Mouse (Mus musculus) lung, embryonic 15.5 days (tissue): ENCODE data around the gene Plscr3. TPM values are rescaled to one million over a fixed set of nuclear protein-coding genes. Genes with fewer than 3 reads are reported as not detected.

ENCODE experiments used
- ATAC-seq: fragments of 200-750 bp; cut with Nextera tagmentation; 2 replicates; pipeline ENCODE4 v1.8.0; 2017; ENCODE audit warnings: moderate number of reproducible peaks, borderline replicate concordance; ENCODE audit not compliant: low FRiP score, low TSS enrichment; ENCODE audit errors: extremely low read depth
- H3K27ac ChIP-seq: fragments of 300-500 bp; sonication (generic); 2 replicates; pipeline ENCODE4 v1.5.1; 2015; ENCODE audit warnings: moderate library complexity, mild to moderate bottlenecking, inconsistent platforms
- H3K27me3 ChIP-seq: fragments of 300-500 bp; sonication (generic); 2 replicates; pipeline ENCODE4 v1.6.1; 2015; ENCODE audit warnings: inconsistent platforms
- H3K36me3 ChIP-seq: fragments of 300-500 bp; sonication (generic); 2 replicates; pipeline ENCODE4 v1.6.1; 2015; ENCODE audit warnings: inconsistent platforms
- H3K4me1 ChIP-seq: fragments of 300-500 bp; sonication (generic); 2 replicates; pipeline ENCODE4 v1.6.1; 2015; ENCODE audit warnings: inconsistent platforms
- H3K4me2 ChIP-seq: fragments of 300-500 bp; sonication (generic); 2 replicates; pipeline ENCODE4 v1.6.1; 2015; ENCODE audit warnings: inconsistent platforms, mild to moderate bottlenecking, moderate library complexity
- H3K4me3 ChIP-seq: fragments of 300-500 bp; sonication (generic); 2 replicates; pipeline ENCODE4 v1.5.1; 2015; ENCODE audit warnings: mild to moderate bottlenecking, inconsistent platforms
- H3K9ac ChIP-seq: fragments of 300-500 bp; sonication (generic); 2 replicates; pipeline ENCODE4 v1.6.1; 2015; ENCODE audit warnings: inconsistent platforms
- H3K9me3 ChIP-seq: fragments of 300-500 bp; sonication (generic); 2 replicates; pipeline ENCODE4 v1.6.1; 2016; ENCODE audit warnings: inconsistent platforms
- WGBS: fragments of 180-500 bp; shearing (Covaris S2); methylation state at CpG from one replicate; pipeline ENCODE4 v1.1.7; 2015; 5-methylcytosine and 5-hydroxymethylcytosine counted together
- polyA plus RNA-seq: library from polyadenylated mRNA; unstranded; fragments of >200 nt; fragmentation: Nextera tagmentation; extraction: Ambion mirVana; gene quantifications from 2 replicates; pipeline ENCODE4 v1.2.1, GENCODE M21; 2015

Plscr3 gene
- polyA plus RNA-seq, 1 experiment from 2014 or later: 119 TPM

GRCm38 (mm10) chr11:69804972-69805909 lies 40.9 kb upstream of the Plscr3 start, which contains the start of gene Tmem102:
TSS of gene Tmem102 (minus strand) at chr11:69805624.
- peak within 1 kb of the TSS; percentile 24 for H3K4me3 ChIP-seq
- 10% methylated on average over 29 of the region's 29 CpGs for WGBS
- H3K9ac ChIP-seq: peak within 1 kb of the TSS; percentile 22; the same call in 1 of the 2 replicates
- no peaks in the 10 kb centered on the region for H3K9me3 ChIP-seq
- H3K4me1 ChIP-seq: peaks cover 49% of the 10 kb centered on the region
- peak within 1 kb of the TSS; percentile 97 for H3K4me2 ChIP-seq
- no peak for ATAC-seq
- H3K27ac ChIP-seq: no peak within 1 kb of the TSS
- H3K36me3 ChIP-seq: no peaks in the 10 kb centered on the region
- peaks cover 49% of the 10 kb centered on the region for H3K27me3 ChIP-seq

DNA sequence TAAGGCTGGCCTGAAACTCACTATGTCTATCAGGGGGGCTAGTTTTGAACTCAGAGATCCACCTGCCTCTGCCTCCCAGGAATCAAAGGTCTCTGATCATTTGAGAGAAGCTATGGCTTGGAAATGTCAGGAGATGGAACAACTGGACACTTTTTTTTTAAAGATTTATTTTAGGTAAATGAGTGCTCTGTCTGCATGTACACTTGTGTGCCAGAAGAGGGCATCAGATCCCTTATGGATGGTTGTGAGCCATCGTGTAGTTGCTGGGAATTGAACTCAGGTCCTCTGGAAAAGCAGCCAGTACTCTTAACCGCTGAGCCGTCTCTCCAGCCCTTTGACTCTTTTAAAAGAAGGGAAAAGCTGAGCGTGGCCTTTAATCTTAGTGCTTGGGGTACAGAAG lies 39.8 kb upstream of the Plscr3 start:
- Histone ChIP-seq H3K9ac (no peak overlapping the region), H3K4me1 (peaks cover 37% of the 10 kb centered on the region), H3K4me3 (no peak overlapping the region), H3K36me3 (no peaks in the 10 kb centered on the region), H3K9me3 (no peaks in the 10 kb centered on the region), H3K27ac (no peak overlapping the region), H3K27me3 (peaks cover 38% of the 10 kb centered on the region), H3K4me2 (no peak overlapping the region)
- WGBS: 75% methylated on average over 4 of the region's 4 CpGs
- no peak for ATAC-seq

DNA sequence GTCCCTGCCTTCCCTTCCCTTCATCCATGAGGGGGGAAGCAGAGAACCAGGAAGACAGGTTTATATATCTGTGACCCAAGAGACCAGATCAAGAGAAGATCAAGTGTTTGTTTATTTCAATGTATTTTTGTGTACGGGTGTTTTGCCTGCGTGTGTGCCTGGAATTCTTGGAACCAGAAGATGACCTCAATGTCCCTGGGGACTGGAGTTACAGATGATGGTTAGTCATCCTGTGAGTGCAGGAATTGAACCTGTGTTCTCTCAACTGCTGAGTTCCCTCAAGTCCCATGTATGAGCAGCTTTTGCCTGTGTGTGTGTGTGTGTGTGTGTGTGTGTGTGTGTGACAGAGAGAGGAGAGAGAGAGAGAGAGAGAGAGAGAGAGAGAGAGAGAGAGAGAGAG lies 38.5 kb upstream of the Plscr3 start:
- Histone ChIP-seq H3K27me3 (peaks cover 25% of the 10 kb centered on the region), H3K4me1 (peaks cover 25% of the 10 kb centered on the region), H3K4me2 (no peak overlapping the region), H3K9me3 (no peaks in the 10 kb centered on the region), H3K4me3 (no peak overlapping the region), H3K36me3 (no peaks in the 10 kb centered on the region), H3K9ac (no peak overlapping the region), H3K27ac (no peak overlapping the region)
- ATAC-seq: no peak
- WGBS: 55% methylated on average over 2 of the region's 2 CpGs

- H3K27ac ChIP-seq: no peak overlapping the region
- H3K4me1 ChIP-seq: no peaks in the 10 kb centered on the region
- H3K4me3 ChIP-seq: no peak overlapping the region
- H3K9ac ChIP-seq: no peak overlapping the region
- peaks cover 6% of the 10 kb centered on the region for H3K27me3 ChIP-seq
- no peak overlapping the region for H3K4me2 ChIP-seq
- H3K9me3 ChIP-seq: no peaks in the 10 kb centered on the region
- ATAC-seq: no peak
- H3K36me3 ChIP-seq: no peaks in the 10 kb centered on the region
These were observed 35.9 kb upstream of the Plscr3 start for GRCm38 (mm10) chr11:69810280-69810679.

- Histone ChIP-seq H3K4me1 (no peaks in the 10 kb centered on the region), H3K27ac (no peak within 1 kb of the TSS), H3K4me2 (no peak within 1 kb of the TSS), H3K4me3 (no peak within 1 kb of the TSS), H3K36me3 (no peaks in the 10 kb centered on the region), H3K9ac (no peak within 1 kb of the TSS), H3K9me3 (no peaks in the 10 kb centered on the region), H3K27me3 (no peaks in the 10 kb centered on the region)
- ATAC-seq: no peak
- 52% methylated on average over 10 of the region's 10 CpGs for WGBS
These were observed 31.0 kb upstream of the Plscr3 start, which contains the start of gene Gm39566 for GRCm38 (mm10) chr11:69815155-69815554. TSS of gene Gm39566 (minus strand) at chr11:69815298.

DNA sequence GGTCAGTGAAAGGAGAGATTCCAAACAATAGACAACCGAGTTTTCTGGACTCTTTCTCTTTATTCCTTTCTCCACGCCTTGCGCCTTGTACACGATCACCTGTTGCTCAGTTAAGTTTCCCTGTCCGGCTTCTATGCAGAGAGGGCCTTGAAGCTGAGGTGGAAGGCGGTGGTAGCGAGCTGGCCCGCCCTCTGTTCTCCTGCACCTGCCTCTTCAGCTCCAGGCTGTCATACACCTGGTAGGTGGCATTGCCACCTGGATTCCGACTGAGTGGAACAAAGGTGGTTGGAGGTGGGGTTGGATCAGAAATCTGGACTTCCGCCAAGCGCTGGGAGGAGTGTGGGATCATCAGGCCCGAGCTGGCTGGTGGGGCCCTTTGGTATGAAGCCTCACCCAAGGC lies 29.7 kb upstream of the Plscr3 start:
- Histone ChIP-seq H3K36me3 (no peaks in the 10 kb centered on the region), H3K4me3 (no peak overlapping the region), H3K4me2 (no peak overlapping the region), H3K9me3 (no peaks in the 10 kb centered on the region), H3K27ac (no peak overlapping the region), H3K27me3 (no peaks in the 10 kb centered on the region), H3K9ac (no peak overlapping the region), H3K4me1 (no peaks in the 10 kb centered on the region)
- WGBS: 80% methylated on average over 12 of the region's 12 CpGs
- no peak for ATAC-seq

DNA sequence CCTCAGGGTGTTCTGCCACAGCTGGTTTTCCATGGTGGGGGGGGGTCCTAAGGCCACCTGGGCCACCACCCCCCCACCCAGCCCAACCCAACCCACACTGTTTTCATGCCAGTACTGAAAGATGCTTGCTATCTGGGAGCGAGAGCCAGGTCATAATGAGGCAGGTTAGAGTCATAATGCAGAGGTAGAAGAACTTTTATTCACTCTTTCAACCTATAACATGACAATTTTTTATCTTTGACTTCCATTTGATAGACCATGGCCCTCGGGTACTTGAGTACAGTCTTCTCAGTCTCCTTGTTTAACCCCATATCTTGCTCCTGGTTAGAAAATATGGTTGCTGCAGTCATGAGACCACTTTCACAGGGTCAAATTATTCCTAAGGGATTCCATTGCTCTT lies 27.8 kb upstream of the Plscr3 start, which contains the start of gene Spem2:
Spem2 (minus strand) TSS at position 101 of the 400 bp plus-strand sequence.
- Histone ChIP-seq H3K27me3 (no peaks in the 10 kb centered on the region), H3K4me3 (no peak within 1 kb of the TSS), H3K9me3 (no peaks in the 10 kb centered on the region), H3K9ac (no peak within 1 kb of the TSS), H3K27ac (no peak within 1 kb of the TSS), H3K4me2 (no peak within 1 kb of the TSS), H3K36me3 (no peaks in the 10 kb centered on the region), H3K4me1 (no peaks in the 10 kb centered on the region)
- no peak for ATAC-seq
- WGBS: 77% methylated on average over 2 of the region's 2 CpGs

DNA sequence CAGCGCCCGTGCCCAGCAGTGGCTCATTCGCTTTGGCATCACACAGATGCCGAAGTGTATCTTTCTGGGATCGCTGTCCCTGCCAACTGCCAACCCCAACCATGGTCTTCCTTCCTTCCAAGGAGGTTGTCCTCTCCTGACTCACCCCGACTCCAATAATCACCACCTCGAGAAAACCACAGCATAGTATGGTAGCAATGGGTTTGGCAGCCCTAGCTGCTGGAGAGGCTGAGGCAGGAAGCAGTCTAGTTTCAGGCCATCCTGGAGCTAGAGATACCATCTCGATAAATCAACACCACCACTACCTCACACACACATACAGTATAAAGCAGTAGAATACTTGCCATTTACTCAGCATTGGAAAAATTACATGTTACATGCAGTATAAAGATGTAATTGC lies 27.3 kb upstream of the Plscr3 start:
- Histone ChIP-seq H3K4me3 (no peak overlapping the region), H3K9me3 (no peaks in the 10 kb centered on the region), H3K27me3 (no peaks in the 10 kb centered on the region), H3K36me3 (no peaks in the 10 kb centered on the region), H3K27ac (no peak overlapping the region), H3K4me1 (no peaks in the 10 kb centered on the region), H3K9ac (no peak overlapping the region), H3K4me2 (no peak overlapping the region)
- no peak for ATAC-seq
- 91% methylated on average over 8 of the region's 8 CpGs for WGBS

GRCm38 (mm10) chr11:69822080-69822479 lies 24.1 kb upstream of the Plscr3 start, which contains the start of gene Spem1:
TSS of gene Spem1 (minus strand) at chr11:69822180.
- peaks cover 19% of the 10 kb centered on the region for H3K36me3 ChIP-seq
- H3K9me3 ChIP-seq: no peaks in the 10 kb centered on the region
- H3K27me3 ChIP-seq: no peaks in the 10 kb centered on the region
- no peak within 1 kb of the TSS for H3K4me2 ChIP-seq
- WGBS: 92% methylated on average over 3 of the region's 3 CpGs
- no peak within 1 kb of the TSS for H3K27ac ChIP-seq
- H3K4me3 ChIP-seq: no peak within 1 kb of the TSS
- H3K4me1 ChIP-seq: no peaks in the 10 kb centered on the region
- no peak within 1 kb of the TSS for H3K9ac ChIP-seq
- no peak for ATAC-seq

DNA sequence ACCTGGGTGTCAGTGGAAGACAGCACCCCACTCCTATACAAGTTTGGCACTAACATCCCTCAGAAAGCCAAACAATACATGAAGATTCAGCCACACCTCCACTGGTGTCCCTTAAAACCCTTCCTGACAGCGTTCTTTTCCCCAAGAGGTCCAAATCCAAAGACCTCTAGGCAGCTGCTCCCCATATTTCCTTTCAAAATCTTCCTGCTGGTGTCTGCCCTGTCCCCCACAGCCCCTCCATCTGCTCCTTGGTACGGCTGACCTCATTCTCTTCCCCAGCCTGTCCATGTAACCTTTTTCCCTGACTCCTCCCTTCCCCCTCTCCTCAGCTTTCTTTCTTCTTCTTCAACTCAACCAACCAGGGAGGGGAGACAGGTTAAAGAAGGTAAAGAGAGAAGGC lies 22.7 kb upstream of the Plscr3 start:
- Histone ChIP-seq H3K9ac (no peak overlapping the region), H3K9me3 (no peaks in the 10 kb centered on the region), H3K4me1 (no peaks in the 10 kb centered on the region), H3K4me3 (no peak overlapping the region), H3K27ac (no peak overlapping the region), H3K36me3 (peaks cover 26% of the 10 kb centered on the region), H3K4me2 (no peak overlapping the region), H3K27me3 (no peaks in the 10 kb centered on the region)
- ATAC-seq: no peak
- WGBS: 72% methylated on average over 2 of the region's 2 CpGs

DNA sequence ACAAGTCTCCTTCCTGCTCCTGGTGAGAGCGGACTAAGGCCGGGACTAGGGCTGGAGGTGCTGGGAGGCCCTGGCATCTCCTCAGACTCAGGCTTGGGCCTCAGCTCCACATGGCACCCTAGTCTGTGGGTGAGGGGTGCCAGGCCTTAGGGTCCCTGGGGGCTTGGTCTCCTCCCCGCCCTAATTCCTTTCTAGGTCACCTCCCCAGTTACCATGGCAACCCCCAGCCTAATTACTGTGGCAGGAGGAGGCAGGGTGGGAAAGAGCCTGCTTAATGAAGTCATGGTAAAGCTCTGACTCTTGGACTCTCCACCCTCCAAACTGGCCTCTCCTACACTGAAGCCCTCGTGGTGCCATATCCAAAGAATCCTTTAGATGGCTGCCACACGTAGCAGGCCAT lies 17.3 kb upstream of the Plscr3 start:
- Histone ChIP-seq H3K9me3 (no peaks in the 10 kb centered on the region), H3K4me3 (no peak overlapping the region), H3K27ac (no peak overlapping the region), H3K27me3 (peaks cover 8% of the 10 kb centered on the region), H3K9ac (no peak overlapping the region), H3K4me2 (no peak overlapping the region), H3K36me3 (peaks cover 39% of the 10 kb centered on the region), H3K4me1 (peaks cover 6% of the 10 kb centered on the region)
- 74% methylated on average over 5 of the region's 5 CpGs for WGBS
- no peak for ATAC-seq

DNA sequence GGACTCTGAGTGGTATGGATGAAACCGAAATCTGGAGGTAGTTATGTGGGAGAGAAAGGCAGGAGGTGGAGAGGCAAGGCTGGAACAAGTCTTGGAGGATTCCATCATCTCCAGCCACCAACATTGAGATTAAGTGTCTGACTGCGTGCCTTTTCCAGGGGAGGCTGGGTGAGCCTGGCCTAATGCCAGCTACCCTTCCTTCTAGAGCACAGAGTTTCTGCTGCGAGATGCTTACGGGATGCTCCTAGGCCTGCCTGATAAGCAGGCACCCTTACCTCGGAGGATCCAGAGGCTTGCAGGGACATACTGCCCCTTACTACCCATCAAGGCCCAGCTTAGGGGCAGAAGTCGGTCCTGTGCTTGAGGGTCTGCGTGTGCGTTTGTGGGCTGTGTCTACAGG lies 12.6 kb upstream of the Plscr3 start:
- 49% methylated on average over 8 of the region's 8 CpGs for WGBS
- Histone ChIP-seq H3K27ac (no peak overlapping the region), H3K4me1 (peaks cover 37% of the 10 kb centered on the region), H3K9me3 (no peaks in the 10 kb centered on the region), H3K36me3 (peaks cover 13% of the 10 kb centered on the region; the same call in 1 of the 2 replicates), H3K4me2 (peak overlapping the region; percentile 98), H3K27me3 (peaks cover 20% of the 10 kb centered on the region), H3K9ac (peak overlapping the region; percentile 58), H3K4me3 (peak overlapping the region; percentile 37)
- no peak for ATAC-seq
